20 mouse cellular contexts compared by ENCODE assay signal in the genomic region with DNA sequence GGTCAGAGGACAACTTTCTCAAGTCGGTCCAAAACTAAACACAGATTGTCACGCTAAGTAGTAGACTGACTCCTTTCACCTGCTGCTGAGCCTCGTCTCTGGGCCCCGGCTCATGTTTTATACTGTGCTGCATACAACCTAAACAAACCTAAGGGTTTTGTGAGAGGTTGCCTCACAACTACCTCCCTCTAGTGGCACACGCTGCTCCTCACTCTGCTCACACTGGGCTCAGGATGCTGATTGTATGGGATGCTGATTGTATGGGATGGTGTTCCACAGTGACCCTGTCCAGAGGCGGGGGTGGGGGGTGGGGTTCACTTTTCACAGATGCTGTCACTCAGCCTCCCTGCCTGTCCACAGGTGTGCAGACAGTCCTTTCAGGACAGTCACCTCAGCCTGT. TPM values are rescaled to one million over a fixed set of nuclear protein-coding genes. Genes with fewer than 3 reads are reported as not detected.
A peak's percentile ranks its signal among the peaks of the same experiment; 100 is the strongest.
DNase-seq lines count a peak whose midpoint lies in the region; ATAC-seq and TF ChIP-seq lines count a peak whose summit lies in the region.
"Had no signal": no experiment of that assay in that cellular context is flagged by ENCODE, and none has a peak within 500 bp of the region (broad histone marks: within the 10 kb centered on the region; RNA-seq: fewer than 3 reads in every experiment).

No protein-coding gene starts in this region.

- no peak overlapping the region for H3K4me2 ChIP-seq in kidney, embryonic 16.5 days (replicated peaks; ENCODE audit: low read depth, low read length)
- H3K4me2 ChIP-seq in lung, postnatal 0 days (replicated peaks; ENCODE audit: low read depth, low read length), result no peak overlapping the region
- H3K4me2 ChIP-seq: embryonic facial prominence, embryonic 12.5 days; hindbrain, embryonic 14.5 days; liver, embryonic 13.5 days; midbrain, embryonic 13.5 days had no signal

- WGBS in cerebellum, adult 2 months, result 68% methylated on average over 6 of the region's 6 CpGs
- WGBS in kidney, adult 2 months, result 69% methylated on average over 6 of the region's 6 CpGs
- WGBS in kidney, embryonic 16.5 days, result 67% methylated on average over 6 of the region's 6 CpGs
- WGBS in lung, postnatal 0 days, result 50% methylated on average over 6 of the region's 6 CpGs
- 61% methylated on average over 6 of the region's 6 CpGs for WGBS in embryonic facial prominence, embryonic 10.5 days

- peak; percentile 56 for TF ChIP-seq CTCF in cerebellum, adult 2 months (IDR thresholded peaks at IDR 0.05; ENCODE audit: borderline replicate concordance, insufficient read depth, low read depth, low read length)
- peak; percentile 20; the same call in 1 of the 2 replicates for TF ChIP-seq CTCF in kidney, adult 2 months (conservative IDR thresholded peaks at IDR 0.05; ENCODE audit: insufficient read depth, insufficient read length, low read depth, low read length)
- TF ChIP-seq CTCF in lung, postnatal 0 days (IDR thresholded peaks at IDR 0.05), result peak; percentile 37; the same call in 1 of the 2 replicates
- TF ChIP-seq CTCF in cortical plate, adult 2 months (IDR thresholded peaks at IDR 0.05; ENCODE audit: extremely low read depth, insufficient read depth, low read length), result peak; percentile 48

- H3K36me3 ChIP-seq in kidney, adult 2 months (ENCODE audit: control insufficient read depth, insufficient read depth, low read length), result no peaks in the 10 kb centered on the region
- peaks cover 15% of the 10 kb centered on the region for H3K36me3 ChIP-seq in kidney, embryonic 16.5 days (ENCODE audit: insufficient read depth, low read length)
- peaks cover 5% of the 10 kb centered on the region; the same call in 1 of the 2 replicates for H3K36me3 ChIP-seq in lung, postnatal 0 days (ENCODE audit: insufficient read depth, low read length)
- H3K36me3 ChIP-seq in embryonic facial prominence, embryonic 10.5 days (replicated peaks), result peaks cover 30% of the 10 kb centered on the region
- H3K36me3 ChIP-seq: midbrain, embryonic 13.5 days had no signal

- no peak for TF ChIP-seq POLR2A in cerebellum, adult 2 months (IDR thresholded peaks at IDR 0.05; ENCODE audit: borderline replicate concordance, insufficient read depth, low read length)
- no peak for TF ChIP-seq POLR2A in kidney, adult 2 months (IDR thresholded peaks at IDR 0.05; ENCODE audit: low read depth, low read length)
- no peak for TF ChIP-seq POLR2A in cortical plate, adult 2 months (IDR thresholded peaks at IDR 0.05; ENCODE audit: extremely low read depth, insufficient read depth, low read length)

- peaks cover 38% of the 10 kb centered on the region for H3K4me1 ChIP-seq in cerebellum, adult 2 months (ENCODE audit: control insufficient read depth, insufficient read depth, low read length)
- H3K4me1 ChIP-seq in kidney, adult 2 months (ENCODE audit: control insufficient read depth, insufficient read depth, low read length), result peaks cover 18% of the 10 kb centered on the region
- H3K4me1 ChIP-seq in kidney, embryonic 16.5 days (ENCODE audit: insufficient read depth, low read length), result peaks cover 19% of the 10 kb centered on the region
- peaks cover 9% of the 10 kb centered on the region for H3K4me1 ChIP-seq in lung, postnatal 0 days (ENCODE audit: insufficient read depth, low read depth, low read length)
- no peaks in the 10 kb centered on the region for H3K4me1 ChIP-seq in cortical plate, adult 2 months (ENCODE audit: control insufficient read depth, insufficient read depth, low read length)
- H3K4me1 ChIP-seq in embryonic facial prominence, embryonic 10.5 days, result peaks cover 30% of the 10 kb centered on the region

- no peak overlapping the region for H3K27ac ChIP-seq in cerebellum, adult 2 months (ENCODE audit: insufficient read depth, low read length)
- H3K27ac ChIP-seq in kidney, adult 2 months (ENCODE audit: insufficient read depth, low read depth, low read length), result no peak overlapping the region
- H3K27ac ChIP-seq in kidney, embryonic 16.5 days (ENCODE audit: low read length), result no peak overlapping the region
- H3K27ac ChIP-seq in lung, postnatal 0 days (ENCODE audit: low read length), result no peak overlapping the region
- H3K27ac ChIP-seq in cortical plate, adult 2 months (ENCODE audit: insufficient read depth, low read length), result no peak overlapping the region
- H3K27ac ChIP-seq in embryonic facial prominence, embryonic 10.5 days (replicated peaks), result no peak overlapping the region
- H3K27ac ChIP-seq: embryonic facial prominence, embryonic 12.5 days; hindbrain, embryonic 14.5 days; limb, embryonic 10.5 days; liver, embryonic 13.5 days; macrophage; midbrain, embryonic 13.5 days had no signal

- no peaks in the 10 kb centered on the region for H3K27me3 ChIP-seq in cerebellum, adult 2 months (ENCODE audit: control insufficient read depth, insufficient read depth, low read length)
- H3K27me3 ChIP-seq in kidney, adult 2 months (replicated peaks; ENCODE audit: control insufficient read depth, insufficient read depth, low read length), result no peaks in the 10 kb centered on the region
- H3K27me3 ChIP-seq in kidney, embryonic 16.5 days (ENCODE audit: insufficient read depth, low read length), result no peaks in the 10 kb centered on the region
- no peaks in the 10 kb centered on the region for H3K27me3 ChIP-seq in lung, postnatal 0 days (replicated peaks; ENCODE audit: insufficient read depth, low read length)
- H3K27me3 ChIP-seq in embryonic facial prominence, embryonic 10.5 days (replicated peaks; ENCODE audit: low read depth, poor library complexity, severe bottlenecking), result peaks cover 5% of the 10 kb centered on the region; the same call in 1 of the 2 replicates
- H3K27me3 ChIP-seq: embryonic facial prominence, embryonic 12.5 days; liver, embryonic 13.5 days; midbrain, embryonic 13.5 days had no signal

- DNase-seq in cerebellum, adult 2 months, result no peak
- DNase-seq in cerebellum, adult 11-12 months, result no peak
- DNase-seq in kidney, adult 2 months, result no peak
- DNase-seq in lung, postnatal 0 days (ENCODE audit: low spot score), result no peak
- no peak for DNase-seq in lung, postnatal 25 days (ENCODE audit: low spot score)
- no peak for DNase-seq in embryonic facial prominence, embryonic 10.5 days (ENCODE audit: low spot score)
- DNase-seq: gastrocnemius, postnatal 14 days; layer of hippocampus, postnatal 36 days; liver, embryonic 13.5 days; right cerebral cortex, postnatal 4 days; thymus, adult 18-20 months had no signal

- H3K4me3 ChIP-seq in cerebellum, adult 2 months (replicated peaks; ENCODE audit: insufficient read depth, low read depth, low read length), result no peak overlapping the region
- no peak overlapping the region for H3K4me3 ChIP-seq in kidney, adult 2 months (ENCODE audit: insufficient read depth, low read depth, low read length)
- no peak overlapping the region for H3K4me3 ChIP-seq in kidney, embryonic 16.5 days (ENCODE audit: low read length)
- H3K4me3 ChIP-seq in lung, postnatal 0 days (ENCODE audit: low read depth, low read length), result no peak overlapping the region
- no peak overlapping the region for H3K4me3 ChIP-seq in cortical plate, adult 2 months (ENCODE audit: insufficient read depth, low read length)
- H3K4me3 ChIP-seq in embryonic facial prominence, embryonic 10.5 days, result no peak overlapping the region
- H3K4me3 ChIP-seq: embryonic facial prominence, embryonic 12.5 days; limb, embryonic 10.5 days; liver, embryonic 13.5 days; midbrain, embryonic 13.5 days had no signal

- no peak overlapping the region for H3K9ac ChIP-seq in kidney, embryonic 16.5 days (replicated peaks; ENCODE audit: low read length)
- H3K9ac ChIP-seq in lung, postnatal 0 days (replicated peaks; ENCODE audit: low read depth), result no peak overlapping the region
- H3K9ac ChIP-seq: embryonic facial prominence, embryonic 12.5 days; hindbrain, embryonic 14.5 days; liver, embryonic 13.5 days; midbrain, embryonic 13.5 days had no signal

- no peak for ATAC-seq in kidney, embryonic 16.5 days (ENCODE audit: low FRiP score, low TSS enrichment)
- ATAC-seq in lung, postnatal 0 days, result no peak
- ATAC-seq: CD4-positive, CD25-positive, alpha-beta regulatory T cell, adult 4 months; midbrain, embryonic 13.5 days had no signal

- no peaks in the 10 kb centered on the region for H3K9me3 ChIP-seq in kidney, embryonic 16.5 days (ENCODE audit: low read length)
- H3K9me3 ChIP-seq in lung, postnatal 0 days (ENCODE audit: low read length), result no peaks in the 10 kb centered on the region
- no peaks in the 10 kb centered on the region for H3K9me3 ChIP-seq in embryonic facial prominence, embryonic 10.5 days
- H3K9me3 ChIP-seq: embryonic facial prominence, embryonic 12.5 days; limb, embryonic 10.5 days; liver, embryonic 13.5 days; midbrain, embryonic 13.5 days had no signal

- TF ChIP-seq EP300 in lung, postnatal 0 days (IDR thresholded peaks at IDR 0.05), result no peak

RNA-seq across cellular contexts. Expression of gene Agtrap, which starts 8.6 kb away (rescaled TPM):
- 9.8 and 10.2 TPM in 2 replicates for polyA plus RNA-seq in cerebellum, adult 2 months (2012; rRNA removed)
- polyA plus RNA-seq in kidney, adult 2 months (2012; rRNA removed), result 111 and 119 TPM in 2 replicates
- polyA plus RNA-seq in kidney, embryonic 16.5 days (2015; fragmentation: Nextera tagmentation; extraction: Ambion mirVana), result 28.1 and 31.5 TPM in 2 replicates
- 20.7 and 22.0 TPM in 2 replicates for polyA plus RNA-seq in lung, postnatal 0 days (2015; fragmentation: Nextera tagmentation; extraction: Ambion mirVana)
- polyA plus RNA-seq in cortical plate, adult 2 months (2012; rRNA removed), result 5.8 and 6.1 TPM in 2 replicates
- 13.2 and 14.8 TPM in 2 replicates for polyA plus RNA-seq in embryonic facial prominence, embryonic 10.5 days (2016; fragmentation: Nextera tagmentation; extraction: Ambion mirVana)

RNA-seq across cellular contexts. Expression of gene Mthfr, which starts 40.3 kb away (rescaled TPM):
- polyA plus RNA-seq in cerebellum, adult 2 months (2012; rRNA removed), result 27.2 and 29.8 TPM in 2 replicates
- 36.3 and 48.4 TPM in 2 replicates for polyA plus RNA-seq in kidney, adult 2 months (2012; rRNA removed)
- polyA plus RNA-seq in kidney, embryonic 16.5 days (2015; fragmentation: Nextera tagmentation; extraction: Ambion mirVana), result 26.5 and 28.1 TPM in 2 replicates
- polyA plus RNA-seq in lung, postnatal 0 days (2015; fragmentation: Nextera tagmentation; extraction: Ambion mirVana), result 14.0 and 14.2 TPM in 2 replicates
- 32.2 and 34.2 TPM in 2 replicates for polyA plus RNA-seq in cortical plate, adult 2 months (2012; rRNA removed)
- 25.2 and 25.4 TPM in 2 replicates for polyA plus RNA-seq in embryonic facial prominence, embryonic 10.5 days (2016; fragmentation: Nextera tagmentation; extraction: Ambion mirVana)

RNA-seq across cellular contexts. Expression of gene Clcn6, which starts 40.6 kb away (rescaled TPM):
- 56.8 and 59.4 TPM in 2 replicates for polyA plus RNA-seq in cerebellum, adult 2 months (2012; rRNA removed)
- polyA plus RNA-seq in kidney, adult 2 months (2012; rRNA removed), result 28.8 and 32.3 TPM in 2 replicates
- 6.4 and 6.8 TPM in 2 replicates for polyA plus RNA-seq in kidney, embryonic 16.5 days (2015; fragmentation: Nextera tagmentation; extraction: Ambion mirVana)
- 3.5 and 4.1 TPM in 2 replicates for polyA plus RNA-seq in lung, postnatal 0 days (2015; fragmentation: Nextera tagmentation; extraction: Ambion mirVana)
- polyA plus RNA-seq in cortical plate, adult 2 months (2012; rRNA removed), result 44.6 and 45.0 TPM in 2 replicates
- polyA plus RNA-seq in embryonic facial prominence, embryonic 10.5 days (2016; fragmentation: Nextera tagmentation; extraction: Ambion mirVana), result 10.3 and 12.0 TPM in 2 replicates

RNA-seq across cellular contexts. Expression of gene Mad2l2, which starts 51.0 kb away (rescaled TPM):
- 31.8 and 36.0 TPM in 2 replicates for polyA plus RNA-seq in cerebellum, adult 2 months (2012; rRNA removed)
- polyA plus RNA-seq in kidney, adult 2 months (2012; rRNA removed), result 22.8 and 25.5 TPM in 2 replicates
- polyA plus RNA-seq in kidney, embryonic 16.5 days (2015; fragmentation: Nextera tagmentation; extraction: Ambion mirVana), result 70.3 and 74.8 TPM in 2 replicates
- polyA plus RNA-seq in lung, postnatal 0 days (2015; fragmentation: Nextera tagmentation; extraction: Ambion mirVana), result 35.2 and 35.7 TPM in 2 replicates
- polyA plus RNA-seq in cortical plate, adult 2 months (2012; rRNA removed), result 24.2 and 25.2 TPM in 2 replicates
- polyA plus RNA-seq in embryonic facial prominence, embryonic 10.5 days (2016; fragmentation: Nextera tagmentation; extraction: Ambion mirVana), result 63.3 and 67.3 TPM in 2 replicates

RNA-seq across cellular contexts. Expression of gene Draxin, which starts 51.3 kb away (rescaled TPM):
- 0.30 and 0.33 TPM in 2 replicates for polyA plus RNA-seq in cerebellum, adult 2 months (2012; rRNA removed)
- 0.03 and 0.11 TPM in 2 replicates for polyA plus RNA-seq in kidney, adult 2 months (2012; rRNA removed)
- 0.28 and 0.29 TPM in 2 replicates for polyA plus RNA-seq in kidney, embryonic 16.5 days (2015; fragmentation: Nextera tagmentation; extraction: Ambion mirVana)
- polyA plus RNA-seq in lung, postnatal 0 days (2015; fragmentation: Nextera tagmentation; extraction: Ambion mirVana), result 0.06 TPM in 2 replicates
- 0.42 and 0.45 TPM in 2 replicates for polyA plus RNA-seq in cortical plate, adult 2 months (2012; rRNA removed)
- 1.5 and 2.4 TPM in 2 replicates for polyA plus RNA-seq in embryonic facial prominence, embryonic 10.5 days (2016; fragmentation: Nextera tagmentation; extraction: Ambion mirVana)
- polyA plus RNA-seq: CD4-positive, CD25-positive, alpha-beta regulatory T cell, adult 4 months; heart, embryonic 16.5 days; macrophage had no signal
